Mouse (Mus musculus) heart, postnatal 0 days (tissue): ENCODE data around the gene Uvrag. TPM values are rescaled to one million over a fixed set of nuclear protein-coding genes. Genes with fewer than 3 reads are reported as not detected.

Experiments used
- ATAC-seq: fragments of 200-750 bp; cut with Nextera tagmentation; 2 replicates; pipeline ENCODE4 v1.8.0; 2017; ENCODE audit warnings: low read depth, moderate number of reproducible peaks, moderate library complexity; ENCODE audit not compliant: insufficient read depth
- DNase-seq: peaks from one replicate; pipeline ENCODE4 v3.0.0-alpha.2; 2016; ENCODE audit warnings: low spot score
- H3K27ac ChIP-seq: fragments of 300-500 bp; sonication (generic); 2 replicates; pipeline ENCODE4 v1.5.1; 2014; ENCODE audit warnings: low read depth, mild to moderate bottlenecking
- H3K27me3 ChIP-seq: fragments of 300-500 bp; sonication (generic); 2 replicates; pipeline ENCODE4 v1.6.1; 2014; ENCODE audit warnings: low read length, mixed read lengths; ENCODE audit not compliant: control insufficient read depth, insufficient read depth
- H3K36me3 ChIP-seq: fragments of 300-500 bp; sonication (generic); replicated peaks from 2 replicates; pipeline ENCODE4 v1.6.1; 2014; ENCODE audit warnings: low read length, mixed read lengths; ENCODE audit not compliant: control insufficient read depth, insufficient read depth
- H3K4me1 ChIP-seq: fragments of 300-500 bp; sonication (generic); 2 replicates; pipeline ENCODE4 v1.6.1; 2014; ENCODE audit warnings: antibody characterized with exemption; ENCODE audit not compliant: control insufficient read depth, insufficient read depth
- H3K4me2 ChIP-seq: fragments of 300-500 bp; sonication (generic); 2 replicates; pipeline ENCODE4 v1.6.1; 2014; ENCODE audit warnings: low read depth, mild to moderate bottlenecking, low read length, moderate library complexity
- H3K4me3 ChIP-seq: fragments of 300-500 bp; sonication (generic); 2 replicates; pipeline ENCODE4 v1.5.1; 2014; ENCODE audit warnings: low read depth, low read length
- H3K9ac ChIP-seq: fragments of 300-500 bp; sonication (generic); replicated peaks from 2 replicates; pipeline ENCODE4 v1.6.1; 2014; ENCODE audit warnings: low read depth, low read length, mixed read lengths
- H3K9me3 ChIP-seq: fragments of 300-500 bp; sonication (generic); replicated peaks from 2 replicates; pipeline ENCODE4 v1.6.1; 2016; ENCODE audit warnings: low read length; ENCODE audit not compliant: control insufficient read depth
- CTCF ChIP-seq: IDR thresholded peaks from 2 replicates; pipeline ENCODE4 v1.5.1; 2016; ENCODE audit warnings: antibody characterized with exemption, control low read depth, low read depth
- EP300 ChIP-seq: IDR thresholded peaks from 2 replicates; pipeline ENCODE4 v1.6.1; 2016; ENCODE audit warnings: antibody characterized with exemption, low read depth
- WGBS: fragments of 180-500 bp; shearing (Covaris S2); extraction: QIAGEN DNeasy Blood & Tissue Kit; methylation state at CpG from one replicate; pipeline ENCODE4 v1.1.7; 2014; 5-methylcytosine and 5-hydroxymethylcytosine counted together
- polyA plus RNA-seq: library from polyadenylated mRNA; unstranded; fragments of >200 nt; fragmentation: Nextera tagmentation; extraction: Ambion mirVana; gene quantifications from 2 replicates; pipeline ENCODE4 v1.2.1, GENCODE M21; 2015
- total RNA-seq: library from RNA; depleted of rRNA; stranded (reverse); fragments of >200 nt; gene quantifications from 2 replicates; pipeline ENCODE4 v1.2.3, GENCODE M21; 2014; ENCODE audit warnings: low replicate concordance

Gene Uvrag
- total and polyA plus RNA-seq, 2 experiments from 2014 or later: 11.8 to 38.1 TPM

GRCm38 (mm10) chr7:99153686-99154202 is 12.8 kb upstream of the Uvrag start:
- DNase-seq (no peak), ATAC-seq (no peak)
- no peak for TF ChIP-seq CTCF
- TF ChIP-seq EP300: no peak
- Histone ChIP-seq H3K9me3 (no peaks in the 10 kb centered on the region), H3K9ac (no peak overlapping the region), H3K27ac (no peak overlapping the region), H3K4me1 (peaks cover 11% of the 10 kb centered on the region), H3K4me3 (no peak overlapping the region), H3K27me3 (no peaks in the 10 kb centered on the region), H3K4me2 (no peak overlapping the region), H3K36me3 (0 out of 2 replicates have a peak, but pooled peaks cover 7% of the 10 kb centered on the region)
- 78% methylated on average over 11 of the region's 11 CpGs for WGBS

- 57% methylated on average over 8 of the region's 8 CpGs for WGBS
- TF ChIP-seq CTCF (no peak), EP300 (no peak)
- Histone ChIP-seq H3K4me1 (peaks cover 11% of the 10 kb centered on the region), H3K4me3 (no peak overlapping the region), H3K27ac (no peak overlapping the region), H3K9me3 (no peaks in the 10 kb centered on the region), H3K27me3 (no peaks in the 10 kb centered on the region), H3K36me3 (no peaks in the 10 kb centered on the region), H3K9ac (no peak overlapping the region), H3K4me2 (no peak overlapping the region)
- DNase-seq: no peak
- ATAC-seq: no peak
Observed at GRCm38 (mm10) chr7:99152756-99153155, 11.8 kb upstream of the Uvrag start.

- no peak overlapping the region for H3K4me2 ChIP-seq
- H3K27ac ChIP-seq: no peak overlapping the region
- no peak overlapping the region for H3K9ac ChIP-seq
- H3K4me1 ChIP-seq: peaks cover 10% of the 10 kb centered on the region
- no peaks in the 10 kb centered on the region for H3K36me3 ChIP-seq
- no peaks in the 10 kb centered on the region for H3K9me3 ChIP-seq
- no peaks in the 10 kb centered on the region for H3K27me3 ChIP-seq
- H3K4me3 ChIP-seq: no peak overlapping the region
- 0% methylated on average over 7 of the region's 7 CpGs for WGBS
- DNase-seq (peak; percentile 94), ATAC-seq (peak; percentile 81)
- TF ChIP-seq CTCF (peak; percentile 100), EP300 (no peak)
Observed at GRCm38 (mm10) chr7:99151342-99151741, 10.4 kb upstream of the Uvrag start.

- H3K27ac ChIP-seq: no peak overlapping the region
- no peak overlapping the region for H3K9ac ChIP-seq
- TF ChIP-seq EP300: no peak
- no peak for TF ChIP-seq CTCF
- H3K36me3 ChIP-seq: no peaks in the 10 kb centered on the region
- no peaks in the 10 kb centered on the region for H3K9me3 ChIP-seq
- H3K4me3 ChIP-seq: no peak overlapping the region
- H3K27me3 ChIP-seq: no peaks in the 10 kb centered on the region
- H3K4me2 ChIP-seq: no peak overlapping the region
- no peaks in the 10 kb centered on the region for H3K4me1 ChIP-seq
- 45% methylated on average over 1 of the region's 1 CpGs for WGBS
- DNase-seq: no peak
- no peak for ATAC-seq
Observed at GRCm38 (mm10) chr7:99149017-99149416, 8.1 kb upstream of the Uvrag start.

DNA sequence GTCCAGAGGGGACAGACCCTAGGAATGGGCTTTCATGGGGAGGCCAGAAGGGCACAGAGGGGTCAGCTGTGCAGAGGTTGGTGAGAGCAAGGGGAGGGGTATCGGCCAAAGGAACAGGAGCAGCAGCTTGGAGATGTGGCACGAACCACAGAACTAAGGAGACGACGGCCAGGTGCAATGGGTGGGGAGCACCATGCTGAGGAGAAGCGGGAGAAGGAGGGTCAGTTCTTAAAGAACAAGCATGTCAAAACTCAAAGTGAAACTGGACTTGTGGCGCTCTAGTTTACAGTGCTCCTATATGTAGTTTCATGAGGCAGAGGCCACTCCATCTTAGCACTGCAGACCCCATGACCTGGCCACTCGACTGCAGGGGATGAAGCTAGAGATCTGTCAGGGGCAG is 6.6 kb upstream of the Uvrag start:
- no peak overlapping the region for H3K4me2 ChIP-seq

GRCm38 (mm10) chr7:99146906-99147305 is 6.0 kb upstream of the Uvrag start:
- no peak overlapping the region for H3K27ac ChIP-seq
- 52% methylated on average over 7 of the region's 7 CpGs for WGBS
- H3K4me1 ChIP-seq: peaks cover 2% of the 10 kb centered on the region; the same call in 1 of the 2 replicates
- DNase-seq: no peak
- H3K9me3 ChIP-seq: no peaks in the 10 kb centered on the region
- H3K9ac ChIP-seq: no peak overlapping the region
- H3K4me2 ChIP-seq: no peak overlapping the region
- ATAC-seq: no peak
- no peaks in the 10 kb centered on the region for H3K27me3 ChIP-seq
- no peak for TF ChIP-seq CTCF
- no peak for TF ChIP-seq EP300
- H3K4me3 ChIP-seq: no peak overlapping the region
- no peaks in the 10 kb centered on the region for H3K36me3 ChIP-seq

More for the DNA sequence above, 6.6 kb upstream of the Uvrag start:
- Histone ChIP-seq H3K27me3 (no peaks in the 10 kb centered on the region), H3K4me3 (no peak overlapping the region), H3K27ac (no peak overlapping the region), H3K4me1 (no peaks in the 10 kb centered on the region), H3K9me3 (no peaks in the 10 kb centered on the region), H3K36me3 (no peaks in the 10 kb centered on the region), H3K9ac (no peak overlapping the region)
- DNase-seq (no peak), ATAC-seq (no peak)
- TF ChIP-seq CTCF (no peak), EP300 (no peak)
- WGBS: 85% methylated on average over 7 of the region's 7 CpGs
